Mouse (Mus musculus) ES-Bruce4 (cell line): Measurements from ENCODE around the gene Fbxo42. TPM values are rescaled to one million over a fixed set of nuclear protein-coding genes. Genes with fewer than 3 reads are reported as not detected.
A peak's percentile ranks its signal among the peaks of the same experiment; 100 is the strongest.

Experiments used
- H3K27ac ChIP-seq: 2 replicates; pipeline ENCODE4 v1.5.1; 2012; ENCODE audit warnings: low read length, inconsistent platforms; ENCODE audit not compliant: insufficient read depth
- H3K27me3 ChIP-seq: 2 replicates; pipeline ENCODE4 v1.6.1; 2012; ENCODE audit warnings: mild to moderate bottlenecking, low read length, inconsistent platforms; ENCODE audit not compliant: control insufficient read depth, poor library complexity, insufficient read depth, severe bottlenecking
- H3K36me3 ChIP-seq: 2 replicates; pipeline ENCODE4 v1.6.1; 2012; ENCODE audit warnings: inconsistent platforms, mild to moderate bottlenecking, low read length, moderate library complexity; ENCODE audit not compliant: control insufficient read depth, poor library complexity, insufficient read depth, severe bottlenecking
- H3K4me1 ChIP-seq: one replicate; pipeline ENCODE4 v1.8.1; 2011; ENCODE audit warnings: low read length; ENCODE audit not compliant: control insufficient read depth, insufficient read depth
- H3K4me3 ChIP-seq: 2 replicates; pipeline ENCODE4 v1.5.1; 2011; ENCODE audit warnings: low read depth, mild to moderate bottlenecking, low read length
- H3K9ac ChIP-seq: 2 replicates; pipeline ENCODE4 v1.6.1; 2012; ENCODE audit warnings: low read depth, mild to moderate bottlenecking, inconsistent platforms; ENCODE audit not compliant: poor library complexity, severe bottlenecking
- H3K9me3 ChIP-seq: replicated peaks from 2 replicates; pipeline ENCODE4 v1.6.1; 2012; ENCODE audit warnings: mild to moderate bottlenecking, low read length, inconsistent platforms; ENCODE audit not compliant: control insufficient read depth, poor library complexity, insufficient read depth, severe bottlenecking
- CTCF ChIP-seq: IDR thresholded peaks from one replicate; pipeline ENCODE4 v1.8.1; 2011; ENCODE audit warnings: low read depth, low read length
- EP300 ChIP-seq: IDR thresholded peaks from 2 replicates; pipeline ENCODE4 v1.6.1; 2011; ENCODE audit warnings: low read depth, low read length; ENCODE audit not compliant: insufficient read depth
- POLR2A ChIP-seq: IDR thresholded peaks from one replicate; pipeline ENCODE4 v1.8.1; 2011; ENCODE audit warnings: low read length; ENCODE audit not compliant: insufficient read depth
- polyA plus RNA-seq: library from polyadenylated mRNA; stranded (reverse); fragments of >200 nt; gene quantifications from 2 replicates; pipeline ENCODE4 v1.2.4, GENCODE M21; 2011; ENCODE audit warnings: low read depth; ENCODE audit not compliant: missing spikeins, insufficient read depth, insufficient read length

The Fbxo42 gene
- polyA plus RNA-seq, 1 experiment = 31.8 TPM

DNA sequence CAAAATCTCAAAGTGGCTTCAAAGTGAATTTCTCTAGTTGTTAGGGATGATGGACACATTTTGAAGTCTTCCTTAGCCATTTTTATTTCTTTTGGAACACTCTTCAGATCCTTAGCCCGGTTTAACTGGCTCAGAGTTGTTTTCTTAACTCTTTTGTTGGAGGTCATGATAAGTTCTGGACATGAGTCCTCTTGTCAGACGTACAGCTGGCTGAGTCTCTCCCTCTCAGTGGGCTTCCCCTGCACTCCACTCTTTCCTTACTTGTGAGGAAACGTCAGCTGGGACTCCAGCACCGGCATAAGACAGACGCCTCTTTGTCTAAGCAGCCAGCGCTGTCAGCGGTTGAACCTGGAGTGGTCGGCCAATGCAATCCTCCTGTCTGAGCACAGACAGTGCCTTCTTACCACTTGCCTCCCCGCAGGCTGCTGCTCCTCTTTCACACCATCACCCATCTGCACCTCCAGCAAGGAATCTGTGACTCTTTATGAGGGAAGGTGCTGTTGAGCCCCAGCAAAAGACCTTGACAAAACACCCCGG is 39.4 kb upstream of the Fbxo42 start:
- TF ChIP-seq POLR2A = no peak
- no peak for TF ChIP-seq EP300
- no peak for TF ChIP-seq CTCF
- H3K9ac ChIP-seq = no peak overlapping the region
- peaks cover 4% of the 10 kb centered on the region; the same call in 1 of the 2 replicates for H3K9me3 ChIP-seq
- no peak overlapping the region for H3K27ac ChIP-seq
- no peak overlapping the region for H3K4me3 ChIP-seq
- H3K4me1 ChIP-seq = no peaks in the 10 kb centered on the region
- no peaks in the 10 kb centered on the region for H3K36me3 ChIP-seq
- no peaks in the 10 kb centered on the region for H3K27me3 ChIP-seq

DNA sequence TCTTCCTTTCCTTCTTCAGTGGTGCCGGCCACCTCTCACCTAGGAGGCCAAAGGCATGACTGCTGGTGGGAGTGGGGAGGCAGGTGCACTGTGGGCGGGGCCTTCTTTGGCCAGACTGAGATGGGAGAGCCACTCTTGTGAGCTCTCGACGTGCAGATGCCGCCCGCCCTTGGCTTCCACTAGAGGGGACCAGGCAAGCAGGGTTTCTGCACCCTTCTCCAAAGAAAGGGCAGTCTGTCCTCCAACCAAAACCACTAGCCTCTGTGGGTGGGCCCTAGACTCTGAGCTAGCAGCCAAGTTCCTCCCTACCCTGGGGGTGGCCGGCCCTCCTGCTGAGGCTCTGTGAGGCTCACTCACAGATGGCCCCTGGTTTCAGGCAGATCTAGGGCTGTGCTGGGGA is 33.9 kb upstream of the Fbxo42 start:
- H3K9me3 ChIP-seq = peaks cover 4% of the 10 kb centered on the region; the same call in 1 of the 2 replicates
- H3K27me3 ChIP-seq = no peaks in the 10 kb centered on the region
- no peak overlapping the region for H3K4me3 ChIP-seq
- TF ChIP-seq CTCF (no peak), EP300 (0 out of 2 replicates have a peak, but pooled peaks have one; percentile 56)
- no peak overlapping the region for H3K9ac ChIP-seq
- no peak overlapping the region for H3K27ac ChIP-seq
- peaks cover 18% of the 10 kb centered on the region for H3K4me1 ChIP-seq
- H3K36me3 ChIP-seq = peaks cover 7% of the 10 kb centered on the region

DNA sequence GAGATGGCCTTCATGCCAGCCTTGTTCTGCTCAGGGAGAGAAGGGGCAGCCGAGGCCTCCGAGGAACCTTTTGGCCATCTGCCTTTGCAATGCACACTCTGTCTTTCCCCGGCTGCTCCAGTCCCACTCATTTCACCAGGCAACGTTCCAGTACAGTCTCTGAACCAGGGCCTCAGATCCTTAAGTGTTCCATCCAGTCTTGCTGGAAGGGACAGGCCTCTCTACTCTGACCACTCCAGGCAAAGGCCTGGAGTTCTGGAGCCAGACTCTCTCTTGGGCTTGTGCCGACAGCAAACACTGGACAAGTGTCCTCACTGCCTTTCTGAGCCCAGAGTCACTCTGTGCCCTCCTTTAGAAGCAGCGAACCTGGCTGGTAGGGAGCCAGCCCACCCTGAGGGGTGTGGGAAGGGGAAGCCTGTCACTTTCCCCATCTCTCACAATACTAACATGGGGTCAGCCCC is 33.2 kb upstream of the Fbxo42 start:
- Histone ChIP-seq H3K4me3 (no peak overlapping the region; the same call in 1 of the 2 replicates), H3K36me3 (peaks cover 7% of the 10 kb centered on the region), H3K9ac (no peak overlapping the region), H3K9me3 (peaks cover 4% of the 10 kb centered on the region; the same call in 1 of the 2 replicates), H3K27ac (peak overlapping the region; percentile 22), H3K27me3 (no peaks in the 10 kb centered on the region), H3K4me1 (peaks cover 21% of the 10 kb centered on the region)
- TF ChIP-seq POLR2A = no peak
- no peak for TF ChIP-seq EP300
- no peak for TF ChIP-seq CTCF

DNA sequence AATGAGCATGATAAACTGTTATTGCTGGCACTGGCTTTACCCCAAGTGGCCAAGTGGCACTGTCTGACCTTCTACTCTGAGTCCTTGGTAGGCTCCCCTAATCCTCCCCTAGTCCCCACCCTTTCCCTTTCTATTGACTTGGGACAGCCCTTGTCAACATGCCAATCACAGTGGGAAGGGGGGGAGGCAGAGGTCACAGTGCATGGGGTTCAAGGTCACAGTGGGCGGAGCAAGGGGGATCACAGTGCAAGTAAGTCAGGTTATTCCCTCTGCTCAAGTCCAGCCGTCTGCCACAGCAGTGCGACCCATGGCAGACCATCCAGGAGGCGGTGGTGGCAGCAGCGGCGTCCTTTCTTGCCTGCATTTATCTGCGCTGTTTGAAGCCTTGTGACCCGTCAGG is 32.3 kb upstream of the Fbxo42 start:
- TF ChIP-seq POLR2A = no peak
- peak; percentile 91 for TF ChIP-seq EP300
- TF ChIP-seq CTCF = no peak
- peaks cover 23% of the 10 kb centered on the region for H3K4me1 ChIP-seq
- peaks cover 4% of the 10 kb centered on the region; the same call in 1 of the 2 replicates for H3K9me3 ChIP-seq
- H3K27ac ChIP-seq = 0 out of 2 replicates have a peak overlapping the region, but pooled peaks have one; percentile 5
- no peak overlapping the region for H3K9ac ChIP-seq
- H3K27me3 ChIP-seq = no peaks in the 10 kb centered on the region
- peaks cover 7% of the 10 kb centered on the region for H3K36me3 ChIP-seq
- H3K4me3 ChIP-seq = 0 out of 2 replicates have a peak overlapping the region, but pooled peaks have one; percentile 2

DNA sequence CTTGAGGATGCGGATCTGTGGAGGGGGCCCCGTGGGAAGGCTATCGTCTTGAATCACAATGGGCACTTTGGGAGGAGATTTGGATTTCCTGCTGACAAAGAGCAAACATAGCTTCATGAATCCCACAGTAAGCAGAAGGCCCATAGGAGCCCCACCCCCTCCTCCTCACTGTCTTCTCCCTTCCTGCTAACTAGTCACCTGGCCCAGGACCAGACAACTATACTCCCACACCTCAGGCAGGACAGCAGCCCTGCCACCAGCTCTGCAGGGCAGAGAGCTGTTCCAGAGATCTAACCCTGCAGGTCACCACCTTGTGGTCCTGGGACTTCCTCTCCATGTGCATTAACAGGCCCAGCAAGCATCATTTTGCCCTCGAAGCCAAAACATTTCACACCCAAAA is 29.0 kb upstream of the Fbxo42 start:
- H3K9me3 ChIP-seq = no peaks in the 10 kb centered on the region
- H3K4me1 ChIP-seq = peaks cover 23% of the 10 kb centered on the region
- no peak overlapping the region for H3K9ac ChIP-seq
- no peaks in the 10 kb centered on the region for H3K27me3 ChIP-seq
- H3K36me3 ChIP-seq = peaks cover 7% of the 10 kb centered on the region
- H3K27ac ChIP-seq = no peak overlapping the region
- H3K4me3 ChIP-seq = no peak overlapping the region
- TF ChIP-seq CTCF (no peak), POLR2A (no peak), EP300 (no peak)

DNA sequence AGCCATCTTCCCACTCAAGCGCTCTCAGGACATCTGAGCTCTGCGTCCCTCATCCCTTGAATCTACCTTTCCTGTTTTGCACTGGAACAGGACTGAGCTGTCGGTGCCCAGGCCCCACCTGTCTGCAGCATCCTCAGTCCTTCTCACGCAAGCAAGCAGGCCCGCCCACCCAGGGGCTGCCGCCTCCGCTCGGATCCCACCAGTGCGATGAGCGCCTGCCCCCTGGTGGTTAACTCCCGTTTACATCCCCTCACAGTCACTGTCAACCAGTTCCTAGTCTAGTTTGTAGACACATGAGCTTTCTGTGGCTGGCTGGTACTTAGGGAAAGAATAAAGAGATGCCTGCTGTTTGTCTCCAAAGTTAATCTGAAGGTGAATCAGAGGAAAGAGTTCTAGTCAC is 27.0 kb upstream of the Fbxo42 start:
- Histone ChIP-seq H3K4me1 (peaks cover 14% of the 10 kb centered on the region), H3K27ac (no peak overlapping the region), H3K27me3 (no peaks in the 10 kb centered on the region), H3K4me3 (no peak overlapping the region), H3K9ac (no peak overlapping the region), H3K9me3 (no peaks in the 10 kb centered on the region), H3K36me3 (peaks cover 7% of the 10 kb centered on the region)
- TF ChIP-seq CTCF (peak; percentile 87), EP300 (0 out of 2 replicates have a peak, but pooled peaks have one; percentile 9), POLR2A (no peak)
